Mouse (Mus musculus) bone marrow macrophage, adult 2 months (primary cell): ENCODE data around the gene Stxbp1.

Source experiments
- CTCF ChIP-seq: IDR thresholded peaks from 2 replicates; pipeline ENCODE4 v1.5.1; 2012; ENCODE audit warnings: low read depth, mild to moderate bottlenecking, low read length, moderate library complexity
- POLR2A ChIP-seq: IDR thresholded peaks from 2 replicates; pipeline ENCODE4 v1.6.1; 2012; ENCODE audit warnings: mild to moderate bottlenecking, low read depth, low read length, borderline replicate concordance

GRCm38 (mm10) chr2:32838147-32838884, 8.7 kb downstream of the Stxbp1 start:
- no peak for TF ChIP-seq POLR2A
- TF ChIP-seq CTCF: no peak
